Mouse (Mus musculus) embryo, embryonic 11 days (tissue): ENCODE measurements around the gene Ash1l.

Experiments
- DNase-seq: peaks from one replicate; pipeline ENCODE4 v3.0.0-alpha.2; 2015

Ash1l gene

GRCm38 (mm10) chr3:88950576-88951326, at the start of gene Ash1l, which contains the start of gene Dap3:
Ash1l (plus strand) TSS chr3:88950622.
Dap3 (minus strand) TSS chr3:88951181.
- peak; percentile 84 for DNase-seq

- no peak for DNase-seq
Observed at GRCm38 (mm10) chr3:88904803-88905202, 45.6 kb upstream of the Ash1l start.

GRCm38 (mm10) chr3:88905209-88905608, 45.2 kb upstream of the Ash1l start:
- no peak for DNase-seq

- no peak for DNase-seq
Observed at GRCm38 (mm10) chr3:88905741-88906140, 44.7 kb upstream of the Ash1l start.

GRCm38 (mm10) chr3:88906393-88907159, 43.8 kb upstream of the Ash1l start:
- DNase-seq: no peak

- DNase-seq: no peak
Observed at GRCm38 (mm10) chr3:88912585-88912984, 37.8 kb upstream of the Ash1l start.

- peak; percentile 97 for DNase-seq
Observed at GRCm38 (mm10) chr3:88913511-88914383, 36.7 kb upstream of the Ash1l start, which contains the start of gene Msto1. Msto1 (minus strand) TSS chr3:88913999.

GRCm38 (mm10) chr3:88914384-88914810, 36.0 kb upstream of the Ash1l start:
- no peak for DNase-seq

GRCm38 (mm10) chr3:88918981-88919380, 31.4 kb upstream of the Ash1l start:
- DNase-seq: no peak

GRCm38 (mm10) chr3:88921411-88921810, 29.0 kb upstream of the Ash1l start:
- DNase-seq: no peak

- DNase-seq: no peak
Observed at GRCm38 (mm10) chr3:88923989-88924591, 26.3 kb upstream of the Ash1l start.

- no peak for DNase-seq
Observed at GRCm38 (mm10) chr3:88925651-88926050, 24.8 kb upstream of the Ash1l start.

GRCm38 (mm10) chr3:88929501-88929900, 20.9 kb upstream of the Ash1l start:
- no peak for DNase-seq

GRCm38 (mm10) chr3:88939071-88939470, 11.4 kb upstream of the Ash1l start:
- DNase-seq: no peak

GRCm38 (mm10) chr3:88939749-88940148, 10.7 kb upstream of the Ash1l start:
- peak; percentile 80 for DNase-seq

- DNase-seq: no peak
Observed at GRCm38 (mm10) chr3:88942316-88942880, 8.0 kb upstream of the Ash1l start.

- DNase-seq: no peak
Observed at GRCm38 (mm10) chr3:88944109-88944508, 6.3 kb upstream of the Ash1l start.

- peak; percentile 96 for DNase-seq
Observed at GRCm38 (mm10) chr3:88949786-88950575, 441 bp upstream of the Ash1l start.

GRCm38 (mm10) chr3:88951327-88951800, 942 bp downstream of the Ash1l start:
- no peak for DNase-seq

GRCm38 (mm10) chr3:88953246-88953645, 2.8 kb downstream of the Ash1l start:
- DNase-seq: no peak

GRCm38 (mm10) chr3:88953736-88954135, 3.3 kb downstream of the Ash1l start:
- DNase-seq: no peak
